Mouse (Mus musculus): ENCODE data around the gene Atxn7l3b. TPM values are rescaled to one million over a fixed set of nuclear protein-coding genes. Genes with fewer than 3 reads are reported as not detected.
A peak's percentile ranks its signal among the peaks of the same experiment; 100 is the strongest.
"Not testable (repeated sequence)": the region's sequence is repeated elsewhere in the genome, so short reads cannot be mapped to it uniquely, and the experiment has no call there.

The Atxn7l3b gene
- 100 to 1,000 TPM; 142 to 162 (median 150) TPM for total RNA-seq (2022)

GRCm38 (mm10) chr10:112928452-112929221 lies at the start of gene Atxn7l3b:
Atxn7l3b (minus strand) TSS chr10:112929001.
- peak; percentile 89 to 94 for DNase-seq (ENCODE audit: low spot score in 2 of 2)

- DNase-seq (ENCODE audit: low spot score in 2 of 2): no peak
Observed at GRCm38 (mm10) chr10:112977586-112977985, 48.8 kb upstream of the Atxn7l3b start.

- no peak for DNase-seq (ENCODE audit: low spot score in 2 of 2)
Observed at GRCm38 (mm10) chr10:112973286-112974026, 44.7 kb upstream of the Atxn7l3b start.

GRCm38 (mm10) chr10:112970002-112970589 lies 41.3 kb upstream of the Atxn7l3b start:
- DNase-seq (ENCODE audit: low spot score in 2 of 2): no peak

GRCm38 (mm10) chr10:112967578-112967977 lies 38.8 kb upstream of the Atxn7l3b start:
- no peak for DNase-seq (ENCODE audit: low spot score in 2 of 2)

- not testable (repeated sequence) for DNase-seq (ENCODE audit: low spot score in 2 of 2)
Observed at GRCm38 (mm10) chr10:112962216-112962615, 33.4 kb upstream of the Atxn7l3b start.

GRCm38 (mm10) chr10:112954140-112954539 lies 25.3 kb upstream of the Atxn7l3b start:
- DNase-seq (ENCODE audit: low spot score in 2 of 2): no peak

- DNase-seq (ENCODE audit: low spot score in 2 of 2): no peak
Observed at GRCm38 (mm10) chr10:112948453-112948852, 19.7 kb upstream of the Atxn7l3b start.

GRCm38 (mm10) chr10:112929222-112929615 lies 418 bp upstream of the Atxn7l3b start:
- DNase-seq (ENCODE audit: low spot score in 2 of 2): no peak

GRCm38 (mm10) chr10:112926961-112927360 lies 1.8 kb downstream of the Atxn7l3b start:
- DNase-seq (ENCODE audit: low spot score in 2 of 2): no peak

- DNase-seq (ENCODE audit: low spot score in 2 of 2): no peak
Observed at GRCm38 (mm10) chr10:112926271-112926670, 2.5 kb downstream of the Atxn7l3b start.

GRCm38 (mm10) chr10:112916575-112917190 lies 12.1 kb downstream of the Atxn7l3b start:
- no peak for DNase-seq (ENCODE audit: low spot score in 2 of 2)

GRCm38 (mm10) chr10:112900243-112900642 lies 28.6 kb downstream of the Atxn7l3b start:
- DNase-seq (ENCODE audit: low spot score in 2 of 2): no peak

- no peak for DNase-seq (ENCODE audit: low spot score in 2 of 2)
Observed at GRCm38 (mm10) chr10:112899796-112900195, 29.0 kb downstream of the Atxn7l3b start.

GRCm38 (mm10) chr10:112896636-112897035 lies 32.2 kb downstream of the Atxn7l3b start:
- DNase-seq (ENCODE audit: low spot score in 2 of 2): no peak

GRCm38 (mm10) chr10:112893622-112894252 lies 35.1 kb downstream of the Atxn7l3b start:
- DNase-seq (ENCODE audit: low spot score in 2 of 2): no peak

- DNase-seq (ENCODE audit: low spot score in 2 of 2): no peak
Observed at GRCm38 (mm10) chr10:112884064-112884463, 44.7 kb downstream of the Atxn7l3b start.

GRCm38 (mm10) chr10:112883688-112884004 lies 45.2 kb downstream of the Atxn7l3b start:
- no peak for DNase-seq (ENCODE audit: low spot score in 2 of 2)

- no peak for DNase-seq (ENCODE audit: low spot score in 2 of 2)
Observed at GRCm38 (mm10) chr10:112882789-112883687, 45.8 kb downstream of the Atxn7l3b start.

GRCm38 (mm10) chr10:112882149-112882548 lies 46.7 kb downstream of the Atxn7l3b start:
- DNase-seq (ENCODE audit: low spot score in 2 of 2): no peak

Measured in layer of hippocampus, adult 8-10 months (tissue).